Mouse (Mus musculus) kidney, postnatal 25 days (tissue): Measurements from ENCODE around the gene Gm853.
A peak's percentile ranks its signal among the peaks of the same experiment; 100 is the strongest.

Source experiments
- DNase-seq, 2 experiments: peaks; one replicate each; pipeline ENCODE4 v3.0.0; 2021; ENCODE audit warnings: mixed read lengths in 2 of 2

Gm853 gene

DNA sequence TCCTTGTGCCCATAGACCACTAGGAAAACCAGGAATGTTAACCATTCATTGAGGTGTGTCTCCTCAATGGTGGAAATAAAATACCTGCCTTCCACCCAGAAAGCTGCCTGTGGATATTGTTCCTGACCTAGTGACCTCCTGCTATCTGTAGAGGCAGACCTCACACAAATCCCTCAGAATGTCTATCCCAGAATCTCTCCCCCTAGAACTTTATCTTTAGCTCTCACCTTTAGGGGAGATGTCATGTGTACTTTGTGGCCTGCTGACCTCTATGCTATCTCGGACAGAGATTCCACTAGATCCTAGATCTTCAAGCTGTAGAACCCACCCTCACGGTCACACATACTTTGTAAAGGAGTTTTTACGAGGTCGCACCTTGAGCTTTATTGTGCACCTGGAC is 9.0 kb downstream of the Gm853 start:
- no peak for DNase-seq

DNA sequence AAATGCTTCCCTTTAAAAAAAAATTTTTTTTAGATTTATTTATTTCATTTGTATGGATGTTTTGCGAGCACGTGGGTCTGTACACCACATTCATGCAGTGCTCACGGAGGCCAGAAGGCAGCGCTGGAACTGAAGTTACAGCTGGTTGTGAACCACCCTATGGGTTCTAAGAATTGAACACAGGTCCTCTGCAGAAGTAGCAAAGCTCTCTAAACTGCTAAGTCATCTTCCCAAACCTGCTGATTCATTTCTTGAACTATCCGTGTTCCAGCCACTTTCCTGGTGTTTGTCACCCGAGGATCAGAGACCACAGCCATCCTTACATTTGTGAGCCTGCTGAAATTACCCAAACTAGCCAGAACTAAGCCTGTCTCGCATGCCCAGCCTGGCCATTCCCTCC is 9.8 kb downstream of the Gm853 start:
- no peak for DNase-seq

DNA sequence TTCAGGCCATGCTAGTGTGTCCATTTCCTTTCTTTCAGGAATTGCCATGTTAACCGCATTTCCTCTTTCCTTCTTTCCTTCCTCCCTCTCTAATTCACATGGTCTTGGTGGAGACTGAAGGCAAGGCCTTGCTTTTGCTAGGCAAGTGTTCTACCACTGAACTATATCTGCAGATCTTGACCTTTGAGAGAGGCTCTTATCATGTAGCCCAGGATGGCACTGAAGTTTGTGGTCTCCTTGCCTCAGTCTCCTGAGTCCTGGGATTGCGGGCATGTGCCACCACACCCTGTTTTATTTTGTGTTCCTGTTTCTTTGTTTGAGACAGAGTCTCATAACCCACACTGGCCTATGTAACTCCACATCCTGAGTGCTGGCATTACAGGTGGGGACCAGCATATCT is 10.3 kb downstream of the Gm853 start:
- DNase-seq = no peak

DNA sequence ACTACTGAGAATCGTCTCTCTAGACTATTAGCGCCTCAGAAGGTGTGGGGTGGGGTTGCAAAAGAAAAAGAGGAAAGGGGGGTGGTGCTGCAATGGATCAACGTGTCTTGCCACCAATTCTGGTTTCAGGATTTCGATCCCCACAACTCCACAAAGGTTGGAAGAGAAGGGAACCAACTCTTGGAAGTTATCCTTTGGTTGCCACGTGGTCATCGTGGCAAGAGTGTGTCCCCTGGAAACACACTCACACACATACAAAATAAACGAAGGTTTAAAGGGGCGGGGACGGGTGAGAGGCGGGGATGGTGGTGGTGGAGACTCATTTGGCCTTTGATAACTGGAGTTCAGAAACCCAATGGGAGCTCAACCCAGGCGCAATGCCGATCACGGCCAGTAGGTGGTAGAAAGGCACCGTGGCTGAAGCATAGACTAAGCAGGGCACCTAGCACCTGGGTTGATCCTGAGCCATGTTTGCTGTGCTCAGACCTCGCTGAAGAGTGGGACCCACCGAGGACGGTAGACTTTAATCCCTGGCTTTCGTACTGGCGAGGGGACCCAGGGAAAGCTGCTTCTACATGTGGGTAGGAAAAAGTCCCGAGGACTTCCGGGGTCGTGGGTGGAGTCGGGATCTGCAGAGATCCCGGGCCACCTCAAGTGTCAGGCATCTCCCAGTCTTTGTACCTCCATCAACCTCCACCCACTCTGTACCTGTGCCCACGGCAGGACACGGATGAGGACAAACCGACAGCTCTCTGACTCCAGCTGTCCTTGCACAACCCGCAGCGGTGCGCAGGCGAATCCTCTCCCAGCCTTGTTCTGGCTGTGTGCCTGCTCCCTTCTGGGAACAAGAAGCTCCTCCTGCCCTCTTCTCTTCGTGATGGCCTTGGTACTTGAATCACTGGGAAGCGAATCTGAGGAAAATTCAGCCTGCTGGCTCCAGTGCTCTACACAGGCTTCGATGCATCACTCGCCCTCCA is 23.2 kb downstream of the Gm853 start:
- DNase-seq = peak; percentile 86 to 95

DNA sequence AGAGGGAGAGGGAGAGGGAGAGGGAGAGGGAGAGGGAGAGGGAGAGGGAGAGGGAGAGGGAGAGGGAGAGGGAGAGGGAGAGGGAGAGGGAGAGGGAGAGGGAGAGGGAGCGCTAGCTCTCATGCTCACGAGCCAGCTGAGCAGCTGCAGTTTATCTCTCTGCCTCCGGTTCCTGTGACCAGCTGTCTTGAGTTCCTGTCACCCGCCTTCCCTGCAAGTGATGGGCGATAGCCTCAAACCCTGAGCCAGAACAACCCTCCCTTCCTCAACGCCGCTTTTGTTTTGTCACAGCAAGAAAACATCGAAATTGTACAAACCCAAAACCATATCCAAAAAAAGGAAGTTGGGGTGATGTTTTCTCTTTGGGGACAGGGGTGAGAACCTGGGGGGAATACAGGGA is 25.7 kb downstream of the Gm853 start:
- peak in 1 of 2 experiments; percentile 29 for DNase-seq

DNA sequence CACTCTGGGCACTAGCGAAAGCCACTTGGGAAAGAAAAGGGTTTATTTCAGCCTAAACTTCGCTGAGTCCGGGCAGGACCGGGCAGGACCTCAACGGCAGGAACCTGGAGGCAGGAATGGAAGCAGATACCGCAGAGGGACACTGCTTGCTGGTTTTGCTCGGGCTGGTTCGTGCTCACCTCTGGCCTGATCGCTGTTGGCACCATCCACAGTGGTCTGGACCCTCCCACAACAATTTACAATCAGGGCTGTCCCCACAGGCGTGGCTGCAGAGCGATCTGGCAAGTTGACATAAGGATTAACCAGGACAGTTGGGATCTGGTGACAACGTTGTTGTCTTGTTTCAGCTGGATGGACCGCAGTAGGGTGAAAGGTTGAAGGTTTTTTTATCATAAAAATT is 26.3 kb downstream of the Gm853 start:
- peak in 1 of 2 experiments; percentile 16 for DNase-seq

DNA sequence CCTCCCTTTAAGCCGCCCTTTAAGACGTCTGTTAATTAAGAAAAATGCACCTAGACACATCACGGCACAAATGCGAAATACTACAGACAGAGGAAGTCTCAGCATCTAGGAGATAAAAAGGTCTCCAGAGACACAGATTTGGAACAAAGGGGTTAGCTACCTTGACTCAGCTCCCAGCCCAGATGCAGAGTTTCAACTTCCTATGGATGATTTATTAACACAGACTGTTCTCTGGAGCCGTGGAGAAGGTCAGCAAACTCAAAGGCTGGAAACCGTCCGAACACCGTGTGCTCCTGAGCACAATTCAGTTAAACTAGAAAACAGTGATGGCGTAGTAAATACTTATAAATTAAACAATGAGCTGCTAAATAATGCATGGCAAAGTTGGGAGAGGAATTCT is 29.9 kb downstream of the Gm853 start:
- peak; percentile 40 to 59 for DNase-seq

DNA sequence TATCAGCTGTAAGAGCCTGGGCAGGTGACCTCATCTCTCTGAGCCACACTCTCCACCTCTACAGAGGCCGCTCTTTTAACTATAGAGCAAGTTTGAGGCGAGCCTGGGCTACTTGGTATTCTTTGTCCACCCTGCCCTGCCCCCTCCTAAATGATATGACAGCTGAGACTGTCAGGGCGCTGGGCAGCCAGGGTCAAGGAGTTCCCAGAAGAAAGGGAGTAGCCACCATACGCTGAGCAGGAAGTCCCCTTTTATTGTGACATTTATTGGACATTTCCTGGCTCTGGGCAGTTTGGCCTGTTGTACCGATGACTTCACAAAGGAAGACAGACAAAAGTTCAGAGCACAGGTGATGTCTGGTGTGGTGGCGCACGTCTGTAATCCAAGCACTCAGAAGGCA is 32.6 kb downstream of the Gm853 start:
- no peak for DNase-seq

DNA sequence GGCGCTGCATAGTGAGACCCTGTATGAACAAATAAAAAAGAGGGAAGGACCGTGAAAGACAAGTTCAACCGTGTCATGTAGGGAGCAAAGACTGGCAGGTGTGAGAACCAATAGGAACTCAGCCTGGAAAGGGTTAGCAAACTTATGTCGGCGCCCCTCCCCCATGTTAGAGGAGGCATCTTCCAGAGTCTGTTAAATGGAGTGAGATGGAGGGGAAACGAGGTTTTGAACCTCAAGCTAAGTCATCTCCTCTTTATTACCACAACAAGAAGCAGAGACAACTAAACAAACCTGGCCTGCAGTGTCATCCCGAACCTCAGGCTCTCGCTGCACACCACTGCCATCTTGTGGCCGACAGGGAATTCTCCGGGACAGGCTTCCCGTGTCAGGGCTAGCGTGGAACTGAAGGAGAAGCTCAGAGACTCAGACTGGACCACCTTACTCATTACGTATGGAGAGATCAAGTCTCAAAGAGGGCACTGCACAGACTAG is 33.3 kb downstream of the Gm853 start:
- DNase-seq = peak; percentile 84 to 88

DNA sequence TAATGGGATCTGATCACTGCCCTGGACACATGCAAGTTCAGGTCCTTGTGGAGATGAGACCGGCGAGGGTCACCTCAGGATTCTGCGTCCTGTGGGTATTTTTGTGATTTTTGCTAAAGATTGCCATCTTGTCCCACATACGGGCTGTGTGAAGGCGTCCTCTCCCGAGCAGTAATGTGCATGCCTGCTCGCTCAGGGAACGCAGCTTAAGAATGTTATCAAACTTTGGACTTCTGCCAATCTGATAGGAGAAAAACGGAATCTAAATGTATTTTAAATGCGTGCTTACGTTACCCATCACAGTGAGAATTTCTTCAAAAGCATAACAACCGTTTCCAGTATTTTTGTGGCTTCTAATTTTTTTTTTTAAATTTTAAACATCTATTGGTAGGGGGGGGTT is 35.3 kb downstream of the Gm853 start:
- DNase-seq = no peak

DNA sequence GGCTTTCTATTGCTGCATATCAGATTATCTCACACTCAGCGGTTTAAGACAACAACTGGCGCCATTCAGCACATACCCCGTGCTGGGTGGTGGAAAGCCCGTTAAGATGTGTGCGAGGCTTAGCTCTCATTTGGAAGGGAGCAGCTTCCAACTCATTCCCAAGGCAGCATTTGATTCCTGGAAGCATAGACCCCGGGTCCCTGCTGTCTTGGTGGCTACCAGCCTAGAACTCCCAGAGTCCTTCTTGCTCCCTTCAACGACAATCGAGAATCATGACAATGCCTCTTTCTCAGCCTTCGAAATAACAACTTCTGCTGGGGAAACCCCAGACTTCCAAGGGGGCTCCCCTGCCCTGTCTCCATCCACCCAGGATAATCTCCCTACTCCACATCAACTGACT is 35.8 kb downstream of the Gm853 start:
- no peak for DNase-seq

DNA sequence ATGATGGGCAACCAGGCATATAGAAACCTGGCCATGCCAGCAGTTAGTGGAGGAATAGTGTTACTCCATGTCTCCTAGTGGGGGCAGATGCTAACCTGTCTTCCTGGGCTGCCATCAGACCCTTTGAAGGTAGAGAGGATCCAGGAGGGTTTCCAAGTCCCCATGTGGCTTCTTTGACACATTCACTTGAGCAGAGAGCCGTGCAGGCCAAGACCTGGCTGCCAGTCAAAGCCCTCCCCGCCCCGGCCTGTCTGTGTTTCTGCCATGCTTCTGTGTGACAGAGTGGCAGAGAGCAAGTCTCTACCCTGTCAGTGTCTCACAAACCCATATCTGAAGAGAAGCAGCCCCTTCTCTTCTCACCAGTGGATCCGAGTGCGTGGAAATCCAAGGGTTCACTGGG is 38.3 kb downstream of the Gm853 start:
- peak in 1 of 2 experiments; percentile 42 for DNase-seq

DNA sequence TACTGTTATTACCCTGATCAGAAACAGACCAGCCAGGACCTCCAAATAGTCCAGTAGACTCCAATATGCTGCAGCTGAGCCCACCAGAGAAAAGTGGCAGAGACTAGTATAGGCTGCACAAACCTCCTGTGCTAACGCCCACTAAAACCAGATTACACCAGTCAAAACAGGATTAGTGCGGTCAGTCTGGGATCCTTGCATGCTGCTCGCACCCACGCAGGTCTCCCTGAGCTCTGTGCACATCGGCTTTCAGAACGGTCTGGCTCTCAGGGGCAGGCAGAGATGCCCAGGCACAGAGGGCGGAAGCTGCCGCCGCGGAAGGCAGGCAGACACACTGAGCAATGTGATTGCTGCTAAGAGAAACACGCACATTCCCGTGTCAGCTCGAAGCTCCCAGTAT is 39.2 kb downstream of the Gm853 start:
- DNase-seq = peak in 1 of 2 experiments; percentile 37

DNA sequence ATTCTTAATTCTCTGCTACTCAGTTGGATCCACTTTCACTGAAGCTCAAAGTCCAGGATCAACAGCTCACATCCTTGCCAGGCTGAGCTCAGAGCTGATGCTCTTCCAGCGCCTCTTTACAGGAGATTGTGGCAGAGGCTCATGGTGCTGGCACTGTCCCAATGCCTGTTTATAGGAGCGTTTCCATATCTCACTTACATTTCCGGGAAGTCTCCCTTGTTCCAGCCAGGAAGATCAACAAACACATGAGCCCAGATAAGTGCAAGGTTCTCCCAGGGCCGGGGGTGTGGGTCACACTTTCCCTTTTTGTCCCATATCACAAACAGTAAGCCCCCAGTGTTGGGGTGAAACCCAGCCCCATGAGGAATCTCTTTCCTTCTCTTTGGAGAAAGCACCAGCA is 40.3 kb downstream of the Gm853 start:
- peak; percentile 61 to 65 for DNase-seq

DNA sequence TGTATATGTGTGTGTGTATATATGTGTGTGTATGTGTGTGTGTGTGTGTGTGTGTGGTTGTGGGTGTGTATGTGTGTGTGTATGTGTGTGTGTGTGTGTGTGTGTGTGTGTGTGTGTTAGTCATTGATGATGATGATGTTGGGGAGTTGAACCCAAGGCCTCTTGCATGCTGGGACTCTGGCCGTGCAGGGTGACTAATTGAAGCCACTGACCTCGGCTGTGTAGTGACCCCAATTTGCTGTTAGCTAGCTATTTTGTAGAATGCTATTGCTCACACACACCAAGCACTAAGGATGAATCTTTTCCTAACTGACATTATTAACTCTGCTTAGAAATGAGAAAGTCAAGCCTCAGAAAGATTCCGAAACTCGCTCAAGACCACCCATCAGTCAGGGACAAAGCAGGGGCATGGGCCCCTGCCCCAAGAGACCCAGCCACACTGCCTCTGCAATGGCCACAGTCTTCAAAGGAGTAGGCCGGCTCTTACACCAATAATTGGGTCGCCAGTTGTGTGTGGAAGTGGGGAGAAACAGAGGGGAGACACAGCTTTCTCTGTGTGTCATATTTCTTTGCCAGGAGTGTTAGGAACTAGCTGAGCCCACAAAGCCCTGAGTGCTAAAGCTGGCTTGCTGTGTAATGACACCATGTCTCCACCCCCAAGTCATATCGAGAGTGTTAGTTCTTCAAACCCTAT is 41.1 kb downstream of the Gm853 start:
- DNase-seq = no peak

DNA sequence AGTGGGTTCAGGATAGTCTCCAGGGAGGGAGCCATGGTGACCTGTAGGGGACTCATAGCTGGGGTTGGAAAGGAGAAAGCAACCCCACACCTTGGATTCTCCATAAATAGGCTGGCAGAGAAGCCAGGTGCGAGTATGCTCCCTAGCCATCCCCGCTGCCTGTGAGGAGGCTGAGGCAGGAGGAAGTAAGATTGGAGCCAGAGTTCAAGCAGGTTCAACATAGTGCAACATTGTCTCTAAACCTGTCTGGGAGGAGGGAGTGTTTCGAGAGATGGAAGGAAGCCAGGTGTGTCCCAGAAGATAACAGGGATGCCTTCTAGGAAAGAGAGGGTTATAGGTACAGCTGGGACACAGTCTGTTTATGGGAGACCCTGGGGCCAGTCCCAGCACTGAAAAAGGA is 42.3 kb downstream of the Gm853 start:
- no peak for DNase-seq

DNA sequence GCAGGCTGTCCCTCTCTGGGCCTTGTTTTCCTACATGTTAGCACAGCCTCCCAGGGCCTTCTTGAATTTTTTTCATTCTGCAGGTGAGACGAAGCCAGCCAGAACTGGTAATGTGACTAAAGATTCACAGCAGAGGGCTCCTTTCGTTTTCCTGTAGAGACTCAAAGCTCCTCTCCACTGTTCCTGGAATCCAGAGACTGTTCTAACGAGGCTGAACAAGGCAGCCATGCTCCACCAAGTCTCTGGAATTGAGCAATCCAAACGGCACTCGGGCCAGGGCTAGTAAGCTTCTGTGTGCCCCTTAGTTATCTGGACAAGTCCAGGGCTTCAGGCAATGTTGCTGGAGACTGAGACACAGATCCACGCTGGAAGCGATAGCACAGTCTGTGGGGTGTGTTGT is 44.7 kb downstream of the Gm853 start:
- DNase-seq = peak in 1 of 2 experiments; percentile 65

DNA sequence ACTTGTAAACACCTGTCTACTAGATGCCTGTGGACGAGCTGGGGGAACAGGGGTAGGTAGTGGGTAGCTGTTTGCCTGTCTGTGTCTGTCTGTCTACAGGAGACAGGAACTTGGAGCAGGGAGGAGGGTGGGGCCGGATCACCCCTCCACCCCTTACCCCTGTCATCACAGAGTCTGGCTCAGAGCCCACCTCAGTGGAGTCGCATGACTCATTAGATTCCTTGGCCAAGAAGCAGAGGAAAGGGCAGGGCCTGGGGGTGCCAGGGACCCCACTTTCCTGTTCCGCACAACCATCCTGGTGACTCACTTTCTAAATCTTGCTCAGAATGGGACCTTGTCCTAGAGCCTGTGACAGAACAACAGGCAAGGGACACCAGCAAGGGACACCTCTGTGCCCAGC is 45.1 kb downstream of the Gm853 start:
- peak; percentile 65 to 81 for DNase-seq

DNA sequence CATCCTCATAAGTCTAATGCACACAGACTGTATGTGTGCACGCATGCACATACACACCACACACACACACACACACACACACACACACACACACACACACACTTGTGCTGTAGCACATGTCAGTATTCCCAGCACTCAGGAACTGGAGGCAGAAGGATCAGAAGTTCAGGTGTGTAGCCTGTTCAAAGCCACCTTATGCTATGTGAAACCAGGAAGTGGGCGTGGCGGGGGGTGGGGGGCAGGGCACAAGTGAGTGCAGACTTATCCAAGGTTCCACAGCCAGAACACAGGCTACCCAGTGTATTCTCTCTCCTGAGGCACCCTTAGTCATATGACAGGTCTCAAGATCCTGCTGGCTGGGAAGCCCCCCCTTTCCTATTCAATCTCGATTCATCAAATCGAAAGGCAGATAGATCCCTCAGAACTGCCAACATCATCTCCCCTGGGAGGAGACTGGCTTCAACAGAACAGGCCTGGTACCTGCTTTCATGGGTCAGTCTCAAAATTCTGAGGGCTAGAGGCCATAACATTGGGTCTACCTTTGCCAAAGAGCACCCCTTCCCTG is 46.0 kb downstream of the Gm853 start:
- DNase-seq = no peak

DNA sequence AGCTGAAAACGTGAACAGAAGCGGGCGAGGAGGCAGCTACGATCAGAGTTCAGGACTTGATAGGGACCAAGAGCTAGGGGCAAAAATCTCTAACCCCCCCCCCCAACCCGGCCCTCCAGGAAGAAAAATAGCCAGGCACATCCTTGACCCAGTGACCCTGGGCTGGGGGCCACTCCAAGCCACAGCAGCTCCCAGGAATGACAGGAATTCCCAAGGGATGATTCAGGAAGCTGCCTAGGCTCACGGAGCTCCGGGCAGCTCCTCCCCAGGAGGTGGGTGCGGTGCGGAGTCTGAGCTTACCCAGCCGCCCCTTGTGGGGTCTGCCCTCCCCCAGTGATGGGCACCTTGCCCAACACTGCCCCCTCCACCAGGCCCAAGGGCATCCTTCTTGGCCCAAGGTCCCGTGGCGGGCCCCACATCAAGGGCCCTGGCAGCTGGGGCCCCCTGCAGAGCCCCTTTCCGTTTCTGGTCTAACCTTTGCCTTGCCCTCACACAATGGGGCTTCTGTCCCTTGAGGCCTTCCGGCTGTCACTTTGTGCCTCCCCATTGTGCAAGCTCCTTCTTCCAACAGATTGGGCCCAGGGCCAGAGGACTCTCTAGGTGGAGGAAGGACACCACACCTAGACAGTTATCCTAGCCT is 47.0 kb downstream of the Gm853 start, which contains the start of gene Tinagl1:
Tinagl1 (minus strand) TSS at position 51 of the 640 bp plus-strand sequence.
- DNase-seq = peak; percentile 77 to 88

DNA sequence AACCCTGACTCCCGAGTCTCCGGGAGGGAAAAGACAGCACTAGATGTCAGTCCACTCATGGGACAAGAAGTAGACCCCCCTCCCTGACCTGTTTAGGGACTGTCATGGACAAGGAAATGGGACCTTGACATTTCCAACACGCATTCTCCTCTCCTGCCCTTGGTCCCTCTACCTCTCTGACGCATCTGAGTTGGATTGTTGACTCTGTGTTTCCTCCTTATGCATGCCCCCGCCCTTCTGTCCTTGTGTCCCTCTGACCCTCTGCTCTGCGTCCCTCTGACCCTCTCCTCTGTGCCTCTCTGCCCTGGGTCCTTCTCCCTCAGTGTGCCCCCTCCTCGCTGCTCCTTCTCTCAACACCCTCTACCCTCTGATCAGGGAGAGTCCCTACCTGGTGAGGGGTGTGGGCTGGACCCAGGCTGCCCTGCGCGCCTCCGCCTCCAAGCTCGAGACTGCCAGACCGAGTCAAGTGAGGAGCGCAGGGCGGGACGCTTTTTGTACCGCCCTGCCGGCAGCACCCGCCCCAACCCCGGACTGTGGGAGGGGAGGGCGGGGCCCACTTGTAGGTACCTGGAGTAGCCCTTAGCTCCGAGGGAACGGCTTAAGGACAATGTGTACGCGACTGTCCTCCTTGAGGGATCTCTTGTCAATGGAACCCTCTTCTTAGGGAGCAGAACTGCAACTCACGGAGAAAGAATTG is 47.7 kb downstream of the Gm853 start:
- peak; percentile 87 to 95 for DNase-seq

DNA sequence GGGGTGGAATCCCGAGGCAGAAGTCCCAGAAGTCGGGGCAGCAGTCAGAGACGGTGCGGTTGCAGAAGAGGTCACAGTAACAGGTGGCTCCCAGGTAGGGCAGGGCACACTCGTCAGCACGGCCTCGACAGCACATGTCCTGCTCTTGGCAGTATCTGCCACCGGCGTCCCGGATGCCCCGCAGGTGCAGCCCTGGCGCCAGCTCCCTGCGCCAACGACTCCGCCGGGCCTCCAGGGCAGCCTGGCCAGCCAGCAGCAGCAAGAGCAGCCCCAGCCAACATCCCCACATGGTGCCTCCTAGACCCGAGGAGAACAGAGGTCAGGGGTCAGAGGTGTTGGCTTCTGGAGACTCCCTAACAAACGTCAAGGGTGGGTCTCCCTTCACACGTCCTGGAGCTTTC is 48.3 kb downstream of the Gm853 start:
- DNase-seq = peak; percentile 46 to 79
